9 mouse cellular contexts compared by ENCODE assay signal in the genomic region with DNA sequence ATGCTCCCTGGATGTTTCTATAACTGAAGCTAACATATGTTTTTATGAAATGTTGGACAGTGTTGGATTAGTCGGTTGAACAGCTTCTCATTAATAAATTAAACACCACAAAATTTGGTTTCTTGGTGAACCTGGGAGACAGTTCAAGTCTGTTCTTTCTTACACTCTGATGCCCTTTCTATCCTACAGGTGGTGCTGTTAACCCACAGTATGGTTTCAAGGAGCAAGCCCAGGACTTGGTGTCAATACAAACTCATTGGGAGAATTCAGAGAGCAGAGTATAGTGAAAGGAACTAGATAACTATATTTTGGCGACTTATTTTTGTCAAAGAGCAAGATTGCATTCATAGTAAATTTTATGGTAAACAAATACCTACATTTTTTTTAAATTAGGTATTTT.
DNase-seq lines count a peak whose midpoint lies in the region; ATAC-seq and TF ChIP-seq lines count a peak whose summit lies in the region.
"Had no signal": no experiment of that assay in that cellular context is flagged by ENCODE, and none has a peak within 500 bp of the region (broad histone marks: within the 10 kb centered on the region; RNA-seq: fewer than 3 reads in every experiment).

No protein-coding gene starts in this region.

- H3K9ac ChIP-seq in intestine, embryonic 14.5 days (ENCODE audit: low read length): no peak overlapping the region
- H3K9ac ChIP-seq in intestine, embryonic 15.5 days: no peak overlapping the region

- no peak for TF ChIP-seq POLR2A in thymus, adult 2 months (IDR thresholded peaks at IDR 0.05; ENCODE audit: control insufficient read depth, extremely low read depth, insufficient read depth, low read length, poor library complexity)

- 0 out of 2 replicates have a peak, but pooled peaks have one; percentile 43 for ATAC-seq in intestine, embryonic 14.5 days (replicated peaks; ENCODE audit: low FRiP score, low TSS enrichment, low read depth)
- ATAC-seq in intestine, embryonic 15.5 days: no peak
- peak; percentile 61 for ATAC-seq in CD4-positive, CD25-positive, alpha-beta regulatory T cell, adult 4 months
- ATAC-seq in megakaryocyte progenitor cell, adult 5-6 weeks (replicated peaks; ENCODE audit: poor library complexity): peak; percentile 78

- 23% methylated on average over 2 of the region's 2 CpGs for WGBS in intestine, embryonic 14.5 days
- WGBS in intestine, embryonic 15.5 days: 24% methylated on average over 2 of the region's 2 CpGs
- 26% methylated on average over 2 of the region's 2 CpGs for WGBS in thymus, adult 2 months

- H3K4me2 ChIP-seq in intestine, embryonic 14.5 days (ENCODE audit: low read length): no peak overlapping the region
- H3K4me2 ChIP-seq in intestine, embryonic 15.5 days (replicated peaks): no peak overlapping the region

- no peaks in the 10 kb centered on the region for H3K36me3 ChIP-seq in intestine, embryonic 14.5 days (ENCODE audit: control insufficient read depth, insufficient read depth, low read length)
- H3K36me3 ChIP-seq in intestine, embryonic 15.5 days: no peaks in the 10 kb centered on the region
- H3K36me3 ChIP-seq in thymus, adult 2 months (ENCODE audit: control insufficient read depth, insufficient read depth, low read length): no peaks in the 10 kb centered on the region

- no peak overlapping the region for H3K27ac ChIP-seq in intestine, embryonic 14.5 days (ENCODE audit: low read depth)
- H3K27ac ChIP-seq in intestine, embryonic 15.5 days: no peak overlapping the region
- H3K27ac ChIP-seq in thymus, adult 2 months (ENCODE audit: control insufficient read depth, insufficient read depth, low read length): no peak overlapping the region

- no peak for DNase-seq in intestine, embryonic 14.5 days (ENCODE audit: low spot score)
- peak; percentile 55 for DNase-seq in embryo, embryonic 10 days (ENCODE audit: low spot score)
- no peak for DNase-seq in thymus, adult 2 months
- no peak for DNase-seq in thymus, postnatal 4 days
- no peak for DNase-seq in frontal cortex, postnatal 25 days (ENCODE audit: low spot score in 2 of 2)
- DNase-seq: right cerebral cortex, adult 18-20 months had no signal

- H3K4me3 ChIP-seq in intestine, embryonic 14.5 days (ENCODE audit: low read depth, low read length): no peak overlapping the region
- no peak overlapping the region for H3K4me3 ChIP-seq in intestine, embryonic 15.5 days (replicated peaks)
- H3K4me3 ChIP-seq in thymus, adult 2 months (ENCODE audit: control insufficient read depth, insufficient read depth, low read length): no peak overlapping the region

- no peak for TF ChIP-seq CTCF in thymus, adult 2 months (IDR thresholded peaks at IDR 0.05; ENCODE audit: borderline replicate concordance, control insufficient read depth, extremely low read depth, insufficient read depth, low read length, poor library complexity)

- H3K9me3 ChIP-seq in intestine, embryonic 14.5 days (ENCODE audit: control insufficient read depth, low read length): no peaks in the 10 kb centered on the region
- no peaks in the 10 kb centered on the region for H3K9me3 ChIP-seq in intestine, embryonic 15.5 days

- no peaks in the 10 kb centered on the region for H3K27me3 ChIP-seq in intestine, embryonic 14.5 days (replicated peaks; ENCODE audit: control insufficient read depth, insufficient read depth, low read length)
- H3K27me3 ChIP-seq in intestine, embryonic 15.5 days (replicated peaks): no peaks in the 10 kb centered on the region
- no peaks in the 10 kb centered on the region for H3K27me3 ChIP-seq in thymus, adult 2 months (ENCODE audit: control insufficient read depth, insufficient read depth, low read length)

- H3K4me1 ChIP-seq in intestine, embryonic 14.5 days (replicated peaks; ENCODE audit: control insufficient read depth, insufficient read depth, low read length): no peaks in the 10 kb centered on the region
- no peaks in the 10 kb centered on the region for H3K4me1 ChIP-seq in intestine, embryonic 15.5 days (replicated peaks)
- no peaks in the 10 kb centered on the region for H3K4me1 ChIP-seq in thymus, adult 2 months (replicated peaks; ENCODE audit: control insufficient read depth, insufficient read depth, low read length)
